Mouse (Mus musculus) gastrocnemius, postnatal 36 days (tissue): ENCODE data around the gene Rpl13a. TPM values are rescaled to one million over a fixed set of nuclear protein-coding genes. Genes with fewer than 3 reads are reported as not detected.
"Not testable (repeated sequence)": the region's sequence is repeated elsewhere in the genome, so short reads cannot be mapped to it uniquely, and the experiment has no call there.

Experiments used
- DNase-seq, 2 experiments: peaks; one replicate each; pipeline ENCODE4 v3.0.0; 2022
- intact Hi-C: fragments of 180-260 bp; cut with DNase I; formaldehyde crosslinking; loops from one replicate; pipeline ENCODE4 v1.15.1; 2025
- long read RNA-seq, 2 experiments: library from polyadenylated mRNA; stranded (forward); transcript quantifications; one replicate each; pipeline ENCODE4 v2.0.0; 2021
- total RNA-seq, 2 experiments: library from RNA; stranded (reverse); gene quantifications; 2 replicates each; pipeline ENCODE4 v1.2.3; 2021

Gene Rpl13a
- total RNA-seq, result 100 to 1,000 TPM; 488 to 598 TPM
- long read RNA-seq, experiment 1, transcript Rpl13a-201 (8 exons, 1,047 nt), result major isoform, 262 of 276 reads
- long read RNA-seq, experiment 1, partial matches to known transcripts, result 1 of 276 reads
- long read RNA-seq, experiment 1, other reads (novel, unspliced or antisense), result 8 of 276 reads
- long read RNA-seq, experiment 2, transcript Rpl13a-213 (4 exons, 464 nt), result minor isoform, 9 of 427 reads
- long read RNA-seq, experiment 2, transcript Rpl13a-201 (8 exons, 1,047 nt), result major isoform, 381 of 427 reads
- long read RNA-seq, experiment 2, transcript Rpl13a-203 (8 exons, 734 nt), result minor isoform, 10 of 427 reads
- long read RNA-seq, experiment 2, partial matches to known transcripts, result 1 of 427 reads
- long read RNA-seq, experiment 2, other reads (novel, unspliced or antisense), result 22 of 427 reads

DNA sequence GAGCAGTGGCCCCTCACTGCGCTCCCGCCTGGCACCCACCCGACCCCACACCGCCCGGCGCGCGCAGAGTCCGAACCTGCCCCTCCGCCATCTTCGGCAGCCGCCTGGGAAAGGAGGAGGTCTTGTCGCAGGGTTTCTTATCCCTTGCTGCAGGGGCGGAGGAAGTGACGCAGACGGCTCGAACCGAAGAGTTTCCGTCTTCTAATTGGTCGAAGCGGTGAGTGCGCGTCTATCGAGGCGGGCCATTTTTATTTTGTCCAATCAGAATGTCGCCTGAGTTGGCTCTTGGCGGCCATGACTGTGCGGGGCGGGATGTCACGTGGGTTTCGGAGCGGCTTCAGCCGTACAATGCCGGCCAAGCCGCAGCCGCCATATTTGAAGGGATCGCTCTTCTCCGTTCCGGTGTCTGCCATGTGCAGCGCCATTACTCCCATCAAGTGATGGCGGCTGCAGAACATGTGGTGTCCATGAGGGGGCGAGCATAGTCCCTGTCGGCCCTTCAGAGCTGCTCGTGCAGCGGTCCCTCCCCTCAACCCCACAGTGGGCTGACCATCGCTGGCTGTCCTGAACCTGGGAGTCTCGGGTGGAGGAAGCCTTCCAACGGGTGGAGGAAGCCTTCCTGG is at the start of gene Rpl13a:
TSS of gene Rpl13a (minus strand) at position 138 of the 623 bp plus-strand sequence.
- DNase-seq, result peak; percentile 96 to 97
- intact Hi-C loops, result no loop called here

DNA sequence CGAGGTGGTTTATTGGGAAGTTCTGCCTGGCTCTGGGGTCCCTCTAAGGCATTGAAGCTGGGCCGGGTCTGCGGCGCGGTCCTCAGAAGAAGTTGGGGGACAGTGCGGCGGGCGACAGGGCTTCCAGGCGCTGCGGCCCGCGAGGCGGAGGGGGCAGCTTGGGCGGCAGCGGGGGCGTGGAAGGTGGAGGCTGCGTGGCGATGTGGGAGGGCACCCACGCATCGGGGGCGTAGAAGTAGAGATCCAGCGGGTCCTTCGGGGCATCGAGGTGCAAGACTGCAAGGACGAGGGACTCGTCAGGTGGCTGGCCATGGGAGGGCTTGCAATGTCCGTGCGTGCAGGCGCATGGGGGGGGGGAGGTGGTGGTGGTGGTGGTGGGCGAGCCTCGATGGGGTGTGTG is 47.8 kb upstream of the Rpl13a start:
- intact Hi-C loops, result no loop called here
- DNase-seq, result no peak

DNA sequence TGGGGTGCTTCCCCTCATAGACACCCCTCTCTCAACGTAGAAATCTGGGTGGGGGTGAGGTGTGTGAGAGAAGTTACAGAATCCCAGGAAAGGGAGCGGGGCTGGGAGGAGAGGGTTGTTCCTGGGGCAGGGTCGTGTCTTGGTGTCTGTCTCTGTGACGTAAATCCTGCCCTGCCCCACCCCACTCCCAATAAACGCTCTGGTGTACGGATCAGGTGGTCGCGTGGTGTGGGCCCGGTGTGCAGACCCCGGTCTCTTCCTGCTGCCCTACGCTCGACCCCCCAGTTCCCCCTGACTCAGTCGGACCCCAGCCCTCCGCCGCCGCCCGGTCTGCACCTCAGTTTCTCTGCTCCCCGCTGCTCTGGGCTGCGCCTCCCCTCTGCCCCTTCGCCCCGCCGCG is 47.4 kb upstream of the Rpl13a start:
- no peak for DNase-seq
- intact Hi-C loops, result no loop called here

DNA sequence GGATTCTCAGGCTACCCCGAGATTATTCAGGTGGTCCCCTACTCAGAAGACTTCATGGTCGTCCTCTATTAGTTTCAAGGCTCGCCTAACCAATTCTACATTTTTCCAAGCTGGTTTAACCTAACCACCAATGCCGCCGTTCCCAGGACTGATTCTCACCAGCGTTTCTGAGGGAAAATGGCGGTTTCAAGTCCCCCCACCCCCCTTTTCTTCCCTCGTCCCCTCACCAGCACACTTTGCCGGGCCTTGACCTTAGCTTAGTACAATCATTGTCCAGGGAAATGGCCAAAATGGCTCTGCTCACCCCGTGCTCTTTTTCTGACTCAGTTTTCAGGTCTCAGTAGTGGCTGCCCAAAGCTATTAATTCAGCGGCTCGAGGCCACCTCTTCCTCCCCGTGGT is 46.8 kb upstream of the Rpl13a start:
- intact Hi-C loops, result no loop called here
- no peak for DNase-seq

DNA sequence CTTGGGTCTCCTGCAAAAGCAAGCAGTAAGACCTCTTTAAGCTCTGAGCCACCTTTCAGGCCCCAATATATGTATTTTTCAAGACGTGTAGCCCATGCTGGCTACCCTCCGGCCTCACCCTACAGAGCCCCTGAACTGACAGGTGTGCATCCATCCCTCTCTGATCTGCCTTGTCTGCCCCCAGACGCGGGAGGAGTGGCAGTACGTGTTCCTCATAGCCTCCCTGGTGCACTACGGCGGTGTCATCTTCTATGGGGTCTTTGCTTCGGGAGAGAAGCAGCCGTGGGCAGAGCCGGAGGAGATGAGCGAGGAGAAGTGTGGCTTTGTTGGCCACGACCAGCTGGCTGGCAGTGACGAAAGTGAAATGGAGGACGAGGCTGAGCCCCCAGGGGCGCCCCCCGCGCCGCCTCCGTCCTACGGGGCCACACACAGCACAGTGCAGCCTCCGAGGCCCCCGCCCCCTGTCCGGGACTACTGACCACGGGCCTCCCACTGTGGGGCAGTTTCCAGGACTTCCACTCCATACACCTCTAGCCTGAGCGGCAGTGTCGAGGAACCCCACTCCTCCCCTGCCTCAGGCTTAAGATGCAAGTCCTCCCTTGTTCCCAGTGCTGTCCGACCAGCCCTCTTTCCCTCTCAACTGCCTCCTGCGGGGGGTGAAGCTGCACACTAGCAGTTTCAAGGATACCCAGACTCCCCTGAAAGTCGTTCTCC is 46.2 kb upstream of the Rpl13a start:
- no peak for DNase-seq
- intact Hi-C loops, result no loop called here

DNA sequence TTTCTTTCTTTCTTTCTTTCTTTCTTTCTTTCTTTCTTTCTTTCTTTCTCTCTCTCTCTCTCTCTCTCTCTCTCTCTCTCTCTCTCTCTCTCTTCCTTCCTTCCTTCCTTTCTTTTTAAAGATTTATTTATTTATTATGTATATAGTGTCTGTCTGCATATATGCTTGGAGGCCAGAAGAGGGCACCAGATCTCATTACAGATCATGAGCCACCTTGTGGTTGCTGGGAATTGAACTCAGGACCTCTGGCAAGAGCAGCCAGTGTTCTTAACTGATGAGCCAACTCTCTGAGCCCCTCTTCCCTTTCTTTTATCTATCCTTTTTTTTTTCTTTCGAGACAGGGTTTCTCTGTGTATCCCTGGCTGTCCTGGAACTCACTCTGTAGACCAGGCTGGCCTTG is 45.2 kb upstream of the Rpl13a start:
- DNase-seq, intact Hi-C loops: not testable (repeated sequence)

DNA sequence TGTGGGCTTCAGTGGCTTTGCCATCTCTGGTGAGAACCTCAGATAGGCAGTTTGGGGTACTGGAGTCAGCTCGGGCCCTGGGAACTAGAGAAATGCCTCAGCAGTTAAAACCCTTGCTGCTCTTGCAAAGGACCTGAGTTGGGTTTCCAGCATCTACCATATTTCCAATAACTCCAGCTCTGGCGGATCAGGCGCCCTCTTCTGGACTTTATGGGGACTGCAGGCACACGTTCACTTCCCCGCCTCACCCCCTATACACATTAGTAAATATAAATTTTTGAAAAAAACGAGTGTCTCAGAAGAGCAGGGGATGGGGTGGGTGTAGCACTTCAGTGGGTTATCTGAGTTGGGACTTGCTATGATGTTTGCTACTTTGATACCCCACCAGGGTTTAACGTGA is 44.4 kb upstream of the Rpl13a start:
- DNase-seq, result no peak
- intact Hi-C loops, result no loop called here

DNA sequence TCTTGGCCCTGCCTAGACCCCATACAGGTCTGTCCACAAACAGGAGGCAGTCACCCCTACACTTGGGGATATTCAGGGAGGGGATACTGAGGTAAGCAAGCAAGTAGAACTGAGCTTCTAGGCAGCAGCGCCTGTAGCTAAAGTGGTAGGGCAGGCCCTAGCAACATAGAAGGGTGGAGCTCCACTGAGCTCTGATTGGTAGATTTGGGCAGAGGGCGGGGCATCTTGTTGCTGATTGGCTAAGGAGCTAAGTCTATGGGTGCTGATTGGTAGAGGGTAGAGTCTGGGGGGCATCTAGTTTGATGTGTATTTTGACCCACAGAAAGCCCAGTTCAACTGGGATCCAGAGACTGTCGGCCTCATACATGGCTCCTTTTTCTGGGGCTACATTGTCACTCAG is 40.9 kb upstream of the Rpl13a start:
- DNase-seq, result no peak

DNA sequence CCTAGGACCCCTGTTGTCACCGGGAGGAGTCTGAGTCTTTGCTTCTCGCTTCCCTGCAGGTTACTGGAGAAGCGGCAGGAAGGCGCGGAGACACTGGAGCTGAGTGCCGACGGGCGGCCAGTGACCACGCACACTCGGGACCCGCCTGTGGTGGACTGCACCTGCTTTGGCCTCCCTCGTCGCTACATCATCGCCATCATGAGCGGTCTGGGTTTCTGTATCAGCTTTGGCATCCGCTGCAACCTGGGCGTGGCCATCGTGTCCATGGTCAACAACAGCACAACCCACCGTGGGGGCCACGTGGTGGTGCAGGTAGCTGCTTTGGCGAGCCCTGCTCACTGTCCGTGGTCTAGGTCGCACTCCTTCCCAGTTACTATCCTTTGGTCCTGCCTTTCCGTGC is 40.1 kb upstream of the Rpl13a start:
- DNase-seq, result no peak
- intact Hi-C loops, result no loop called here

More for the DNA sequence above, 40.9 kb upstream of the Rpl13a start:
- intact Hi-C loops, result no loop called here

DNA sequence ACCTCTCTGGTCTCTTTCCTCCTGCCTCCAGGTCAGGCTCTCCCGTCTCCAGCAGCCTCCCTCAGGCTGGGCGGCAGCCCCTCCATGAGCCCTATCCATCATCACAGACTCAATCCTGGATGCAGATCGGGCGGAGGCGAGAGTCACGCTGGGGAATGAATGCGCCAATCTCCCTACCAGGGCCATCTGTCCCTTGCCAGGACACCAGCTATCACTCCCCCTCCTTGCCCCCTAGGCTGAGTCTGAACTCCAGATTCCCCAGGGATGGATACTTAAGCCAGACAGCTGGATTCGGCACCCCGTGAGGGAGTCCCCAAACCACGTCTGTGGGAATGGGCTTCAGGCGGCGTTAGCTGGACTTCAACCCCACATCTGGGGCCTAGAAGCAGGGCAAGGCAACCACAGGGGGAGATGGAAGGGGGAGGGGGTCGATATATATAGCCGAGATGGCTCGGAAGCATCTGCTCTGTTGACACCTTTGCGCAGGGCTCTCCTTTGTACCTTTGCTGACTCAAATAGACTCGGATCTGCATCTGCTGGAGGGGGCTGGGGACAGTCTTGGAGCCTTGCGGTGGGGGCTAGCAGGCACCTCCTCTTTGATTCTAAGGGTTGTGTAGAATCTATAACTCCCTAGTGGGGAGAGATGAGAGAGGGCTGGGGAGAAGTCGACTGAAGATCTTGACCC is 39.3 kb upstream of the Rpl13a start:
- intact Hi-C loops, result no loop called here
- no peak for DNase-seq

DNA sequence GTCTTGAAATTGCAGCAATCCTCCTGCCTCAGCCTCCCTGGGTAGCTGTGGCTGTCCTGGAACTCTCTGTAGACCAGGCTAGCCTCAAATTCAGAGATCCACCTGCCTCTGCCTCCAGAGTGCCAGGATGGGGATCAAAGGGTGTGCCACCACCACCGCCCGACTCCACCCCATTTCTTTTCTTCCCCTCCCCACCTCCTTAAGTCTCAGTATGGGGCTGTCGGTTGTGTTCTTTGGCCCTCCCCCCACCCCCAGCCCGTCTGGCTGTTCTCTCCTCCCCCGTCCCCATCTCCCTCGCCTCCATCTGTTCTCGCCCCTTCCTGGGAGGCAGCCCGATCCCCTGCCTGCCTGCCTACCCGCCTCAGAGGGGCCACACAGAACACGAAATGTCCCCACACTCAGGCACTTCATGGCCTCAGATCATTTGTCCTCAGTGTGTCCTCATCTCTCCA is 38.4 kb upstream of the Rpl13a start:
- intact Hi-C loops, result no loop called here
- DNase-seq, result no peak

DNA sequence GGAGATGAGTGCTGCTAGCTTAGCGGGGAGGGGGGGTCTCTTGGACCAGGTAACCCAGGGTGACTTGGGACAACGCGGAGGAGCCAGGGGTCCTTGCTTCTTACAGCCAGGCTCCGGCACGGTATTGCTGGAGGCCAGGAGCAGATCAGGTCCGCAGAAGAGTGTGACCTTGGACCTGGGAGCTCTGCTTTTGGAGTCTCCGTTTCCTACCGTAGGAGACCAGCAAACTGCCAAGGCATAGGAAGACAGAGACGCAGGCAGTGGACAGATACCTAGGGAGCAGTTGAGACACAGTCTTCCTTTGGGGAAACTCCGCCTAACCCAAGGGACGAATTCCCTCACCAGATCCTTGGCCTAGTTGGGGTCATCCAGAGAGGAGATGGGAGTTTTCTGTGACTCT is 37.1 kb upstream of the Rpl13a start:
- DNase-seq, result no peak
- intact Hi-C loops, result no loop called here

DNA sequence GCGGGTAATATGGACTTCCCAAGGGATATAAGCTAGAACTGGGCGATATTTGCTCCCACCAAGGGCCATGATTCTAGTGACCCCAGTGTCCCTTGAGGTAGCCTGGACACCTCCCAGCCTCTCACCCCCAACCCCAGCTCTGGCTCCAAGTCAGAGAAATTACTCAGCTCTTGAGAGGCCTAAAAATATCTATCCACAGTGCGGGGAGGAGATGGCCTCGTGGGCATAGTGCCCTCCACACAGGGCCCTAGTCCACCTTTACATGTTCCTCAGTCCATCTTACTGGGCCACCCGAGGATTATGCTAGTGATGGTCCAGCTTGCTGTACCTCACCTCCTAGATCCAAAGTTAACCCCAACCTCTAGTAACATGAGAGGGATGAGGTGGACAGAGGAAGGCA is 36.3 kb upstream of the Rpl13a start:
- intact Hi-C loops, result no loop called here
- DNase-seq, result no peak

DNA sequence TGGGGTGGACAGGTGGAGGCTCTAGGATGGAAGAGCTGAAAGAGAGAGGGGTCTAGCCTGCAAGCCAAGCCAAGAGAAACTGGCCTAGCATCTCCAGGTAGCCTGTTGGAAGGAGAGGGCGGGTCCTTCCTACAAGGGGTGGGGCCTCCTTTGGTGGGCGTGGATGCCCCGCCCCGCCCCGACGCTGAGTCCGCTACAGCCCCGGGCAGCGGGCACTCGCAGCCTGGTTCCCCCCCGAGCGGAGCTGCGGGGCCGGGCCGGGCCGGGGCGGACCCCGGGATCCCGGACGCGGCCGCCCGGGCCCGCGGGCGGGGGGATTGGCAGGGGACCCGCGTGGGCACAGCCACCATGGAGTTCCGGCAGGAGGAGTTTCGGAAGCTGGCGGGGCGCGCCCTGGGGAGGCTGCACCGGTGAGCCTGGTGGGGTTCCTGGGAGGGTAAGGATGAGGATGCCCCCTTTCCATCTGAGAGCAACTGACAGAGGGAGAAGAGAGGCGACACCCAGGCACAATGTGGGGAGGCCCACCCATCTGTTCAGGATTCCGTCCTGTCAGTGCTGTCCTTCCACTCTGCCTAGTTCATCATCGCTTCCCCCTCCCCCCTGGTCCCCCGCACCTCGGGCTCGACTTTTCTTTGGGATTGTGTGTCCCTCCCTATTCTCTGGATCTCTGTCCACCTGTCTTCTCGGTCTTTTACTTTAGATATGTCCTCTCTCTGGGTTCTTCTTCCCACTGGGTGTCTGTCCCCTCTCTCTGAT is 35.4 kb upstream of the Rpl13a start, which contains the start of gene Slc17a7:
TSS of gene Slc17a7 (plus strand) at position 215 of the 756 bp plus-strand sequence.
- DNase-seq, result no peak
- intact Hi-C loops, result no loop called here

DNA sequence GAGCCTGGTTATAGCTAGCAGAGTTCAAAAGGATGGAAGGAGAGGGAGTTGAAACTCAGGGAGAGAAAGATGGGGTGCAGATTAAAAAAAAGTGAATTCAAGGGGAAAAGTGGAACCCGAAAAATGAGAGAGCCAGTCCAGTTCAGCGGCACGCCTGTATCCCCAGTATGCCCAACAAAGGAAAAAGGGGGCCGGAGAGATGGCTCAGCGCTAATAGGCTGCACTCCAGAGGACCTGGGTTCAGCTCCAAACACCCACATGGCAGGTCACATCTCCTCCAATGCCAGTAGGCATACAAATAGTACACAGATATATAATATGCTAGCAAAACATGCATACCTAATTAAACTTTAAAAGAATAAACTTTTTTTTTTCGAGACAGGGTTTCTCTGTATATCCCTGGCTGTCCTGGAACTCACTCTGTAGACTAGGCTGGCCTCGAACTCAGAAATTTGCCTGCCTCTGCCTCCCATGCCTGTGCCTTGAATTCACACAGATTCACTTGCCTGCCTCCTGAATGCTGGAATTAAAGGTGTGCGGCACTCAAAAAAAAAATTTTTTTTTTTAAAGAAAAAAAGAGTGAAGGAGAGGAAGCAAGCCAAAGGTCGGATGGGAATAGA is 34.5 kb upstream of the Rpl13a start:
- intact Hi-C loops, result loop anchor here (1.0 kb wide), 1 partner anchor 35 kb away; no protein-coding TSS in a partner anchor
- no peak for DNase-seq

DNA sequence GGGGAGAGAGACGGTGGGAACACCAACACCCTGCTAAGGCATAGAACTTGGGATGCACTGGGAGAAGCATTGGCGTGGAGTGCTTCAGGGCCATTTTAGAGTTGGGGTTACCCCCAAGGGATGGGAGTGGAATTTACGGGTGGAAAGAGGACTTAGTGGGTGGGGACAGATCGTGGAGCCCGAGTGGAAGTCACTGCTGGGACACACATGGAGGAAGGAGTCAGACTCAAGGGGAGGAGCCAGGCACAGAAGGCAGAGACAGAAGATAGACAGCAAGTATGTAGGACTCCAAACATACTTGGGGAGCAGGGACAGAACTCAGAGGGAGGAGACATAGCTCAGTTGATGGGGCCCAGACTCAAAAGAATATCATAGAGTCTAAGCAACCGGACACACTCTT is 34.0 kb upstream of the Rpl13a start:
- DNase-seq, result no peak
- intact Hi-C loops, result loop anchor here (1.0 kb wide), 1 partner anchor 36 kb away; no protein-coding TSS in a partner anchor

DNA sequence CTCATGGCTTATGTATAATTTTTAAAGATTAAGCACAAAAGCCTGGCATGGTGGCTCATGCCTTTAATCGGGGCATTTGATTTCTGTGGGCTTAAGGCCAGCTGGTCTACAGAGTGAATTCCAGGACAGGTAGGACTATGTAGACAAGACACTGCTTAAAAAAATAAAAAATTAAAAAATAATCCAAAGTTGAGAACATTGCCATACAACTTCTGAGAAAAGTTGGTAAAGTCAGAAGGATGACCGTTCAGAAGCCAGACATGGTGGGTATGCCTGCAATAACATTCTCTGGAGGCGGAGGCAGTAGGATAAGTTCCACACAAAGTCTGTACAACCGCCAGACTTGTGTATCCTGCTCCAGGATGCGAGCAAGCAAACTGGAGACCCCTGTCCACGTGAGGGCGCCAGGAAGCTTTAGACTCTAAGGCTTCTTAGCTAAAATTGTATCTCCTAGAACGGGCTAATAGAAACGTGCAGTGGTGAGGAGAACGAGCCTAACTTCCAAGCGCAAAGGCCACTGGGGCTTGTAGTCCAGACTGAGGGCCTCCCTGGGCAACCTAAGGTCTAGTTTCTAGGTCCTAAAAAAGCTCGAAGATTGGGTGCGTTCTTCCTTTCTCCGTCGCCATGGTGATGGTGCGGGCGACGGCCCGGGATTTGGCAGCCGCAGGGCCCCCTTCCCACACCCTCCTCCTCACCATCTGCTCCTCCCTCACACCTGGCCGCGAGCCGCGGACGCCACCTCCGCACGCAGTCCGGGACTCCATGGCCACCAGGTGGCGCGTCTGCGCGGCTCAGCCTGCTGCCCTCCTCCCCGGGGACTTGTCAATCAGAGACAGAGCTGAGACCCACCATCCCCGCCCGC is 33.3 kb upstream of the Rpl13a start:
- intact Hi-C loops, result loop anchor here (1.0 kb wide), 1 partner anchor 36 kb away; no protein-coding TSS in a partner anchor
- DNase-seq, result peak; percentile 83 to 85

DNA sequence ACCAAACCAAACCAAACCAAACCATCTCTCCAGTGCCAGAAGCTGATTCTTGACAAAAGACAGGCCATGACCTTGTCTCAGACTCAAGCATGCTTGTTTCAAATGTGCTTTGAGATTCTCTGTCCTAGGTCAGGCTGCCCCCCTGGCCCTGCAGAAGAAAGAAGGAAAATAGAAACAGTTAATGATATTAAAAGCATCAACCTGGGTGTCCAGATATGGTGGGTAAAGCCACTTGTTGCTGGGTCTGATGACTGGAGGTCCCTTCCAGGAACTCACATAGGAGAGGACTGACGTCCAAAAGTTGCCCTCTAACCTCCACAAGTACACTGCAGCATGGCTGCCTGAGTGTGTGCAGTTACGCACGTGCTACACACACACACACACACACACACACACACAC is 32.3 kb upstream of the Rpl13a start:
- no peak for DNase-seq
- intact Hi-C loops, result no loop called here
